Comparison of ENCODE assay signal across 10 mouse cellular contexts in the genomic region with DNA sequence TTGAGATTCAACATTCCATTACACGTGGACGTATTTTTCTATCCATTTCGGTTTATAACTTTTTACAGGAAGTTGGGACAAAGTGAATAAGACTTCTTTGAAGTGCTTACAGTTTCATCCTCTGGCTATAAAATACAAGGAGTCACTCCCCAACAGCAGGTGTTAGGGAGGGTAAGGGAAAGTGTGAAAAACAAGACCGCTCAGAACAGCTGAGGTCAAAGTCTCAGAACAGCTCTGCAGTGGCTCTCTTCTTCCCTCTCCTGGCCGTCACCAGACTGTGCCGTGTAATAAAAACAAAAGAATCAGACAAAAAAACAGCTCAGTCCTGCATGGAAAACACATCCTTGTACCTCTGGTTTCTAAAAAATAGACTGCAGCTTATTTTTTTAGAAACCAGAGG. TPM values are rescaled to one million over a fixed set of nuclear protein-coding genes. Genes with fewer than 3 reads are reported as not detected.
A peak's percentile ranks its signal among the peaks of the same experiment; 100 is the strongest.
DNase-seq lines count a peak whose midpoint lies in the region; ATAC-seq and TF ChIP-seq lines count a peak whose summit lies in the region.
"Had no signal": no experiment of that assay in that cellular context is flagged by ENCODE, and none has a peak within 500 bp of the region (broad histone marks: within the 10 kb centered on the region; RNA-seq: fewer than 3 reads in every experiment).

No protein-coding gene starts in this region.

- H3K4me1 ChIP-seq in heart, embryonic 16.5 days (ENCODE audit: control insufficient read depth, insufficient read depth, low read length) = peaks cover 17% of the 10 kb centered on the region
- no peaks in the 10 kb centered on the region for H3K4me1 ChIP-seq in CH12.LX (ENCODE audit: control insufficient read depth in 1 of 2, insufficient read depth in 2 of 2)
- H3K4me1 ChIP-seq: hindbrain, embryonic 13.5 days; neural tube, embryonic 13.5 days had no signal

- WGBS in heart, embryonic 16.5 days = 43% methylated on average over 6 of the region's 6 CpGs

- no peak for TF ChIP-seq EP300 in CH12.LX (IDR thresholded peaks at IDR 0.05; ENCODE audit: low read length)

- intact Hi-C loops in heart, postnatal 25 days (cut with DNase I) = loop anchor here (5.0 kb wide), 2 partner anchors 44 to 51 kb away; no protein-coding TSS in a partner anchor

- H3K9me3 ChIP-seq in heart, embryonic 16.5 days (replicated peaks; ENCODE audit: control insufficient read depth, low read length) = no peaks in the 10 kb centered on the region
- no peaks in the 10 kb centered on the region for H3K9me3 ChIP-seq in CH12.LX (replicated peaks; ENCODE audit: low read length)
- H3K9me3 ChIP-seq: hindbrain, embryonic 13.5 days; neural tube, embryonic 13.5 days had no signal

- in situ Hi-C loops in CH12.LX (cut with MboI; ENCODE audit: low pct_ligation_motif_present, low pct_unique_long_range_greater_than_20kb, low sequenced_read_pairs) = no loop called here

- DNase-seq in heart, postnatal 25 days (ENCODE audit: low spot score) = no peak
- no peak for DNase-seq in CH12.LX (ENCODE audit: extremely low read depth)
- peak; percentile 39 for DNase-seq in brain, embryonic 14.5 days (ENCODE audit: low read depth)
- peak; percentile 33 for DNase-seq in kidney, postnatal 10 days
- no peak for DNase-seq in adrenal gland, adult 8-10 months
- DNase-seq in urinary bladder, adult 18-20 months (ENCODE audit: low spot score in 2 of 2) = no peak
- no peak for DNase-seq in adrenal gland, postnatal 10 days

- no peaks in the 10 kb centered on the region for H3K27me3 ChIP-seq in heart, embryonic 16.5 days (ENCODE audit: control insufficient read depth, insufficient read depth, low read length)
- no peaks in the 10 kb centered on the region for H3K27me3 ChIP-seq in CH12.LX (replicated peaks)
- H3K27me3 ChIP-seq: hindbrain, embryonic 13.5 days; neural tube, embryonic 13.5 days had no signal

- H3K79me2 ChIP-seq in CH12.LX (replicated peaks; ENCODE audit: control insufficient read depth, extremely low read depth, insufficient read depth, poor library complexity, severe bottlenecking) = no peaks in the 10 kb centered on the region

- no peak overlapping the region for H3K9ac ChIP-seq in heart, embryonic 16.5 days (ENCODE audit: low read length)
- H3K9ac ChIP-seq in CH12.LX (ENCODE audit: insufficient read depth, low read depth) = no peak overlapping the region
- H3K9ac ChIP-seq: hindbrain, embryonic 13.5 days; neural tube, embryonic 13.5 days had no signal

- no peak overlapping the region for H3K4me3 ChIP-seq in heart, embryonic 16.5 days (ENCODE audit: low read length)
- H3K4me3 ChIP-seq in CH12.LX (replicated peaks in 1 of 3; ENCODE audit: low read depth in 2 of 3, low read length in 2 of 3, poor library complexity in 1 of 3) = no peak overlapping the region
- H3K4me3 ChIP-seq: hindbrain, embryonic 13.5 days; neural tube, embryonic 13.5 days had no signal

- peak; percentile 64 for TF ChIP-seq RAD21 in CH12.LX (IDR thresholded peaks at IDR 0.05; ENCODE audit: low read depth, low read length)

- TF ChIP-seq POLR2A in CH12.LX (IDR thresholded peaks at IDR 0.05; ENCODE audit: low read depth, low read length) = no peak
- no peak for TF ChIP-seq POLR2A in brain, embryonic 14.5 days (IDR thresholded peaks at IDR 0.05; ENCODE audit: borderline replicate concordance, extremely low read depth, insufficient read depth, insufficient read length, poor library complexity, severe bottlenecking)

- H3K4me2 ChIP-seq in heart, embryonic 16.5 days (ENCODE audit: low read depth, low read length) = no peak overlapping the region
- peak overlapping the region; percentile 50 for H3K4me2 ChIP-seq in CH12.LX (ENCODE audit: insufficient read depth, low read depth, poor library complexity, severe bottlenecking)
- H3K4me2 ChIP-seq: hindbrain, embryonic 13.5 days; neural tube, embryonic 13.5 days had no signal

- TF ChIP-seq CTCF in CH12.LX (conservative IDR thresholded peaks at IDR 0.05 in 1 of 2, IDR thresholded peaks at IDR 0.05 in 1 of 2; ENCODE audit: low read depth in 2 of 2, low read length in 2 of 2) = peak in 1 of 2 experiments; percentile 75; a peak in 2 of 4 replicates
- peak; percentile 52; the same call in 1 of the 2 replicates for TF ChIP-seq CTCF in brain, embryonic 14.5 days (IDR thresholded peaks at IDR 0.05; ENCODE audit: borderline replicate concordance, extremely low read depth, insufficient read depth, insufficient read length)

- no peak overlapping the region for H3K27ac ChIP-seq in heart, embryonic 16.5 days (ENCODE audit: low read length)
- no peak overlapping the region for H3K27ac ChIP-seq in CH12.LX (ENCODE audit: insufficient read depth, low read depth)
- H3K27ac ChIP-seq: hindbrain, embryonic 13.5 days; neural tube, embryonic 13.5 days had no signal

- dilution Hi-C loops in CH12.LX (cut with MboI; ENCODE audit: extremely low pct_ligation_motif_present, extremely low pct_unique_long_range_greater_than_20kb, low sequenced_read_pairs) = no loop called here

- H3K36me3 ChIP-seq in heart, embryonic 16.5 days (ENCODE audit: control insufficient read depth, insufficient read depth) = no peaks in the 10 kb centered on the region
- no peaks in the 10 kb centered on the region for H3K36me3 ChIP-seq in CH12.LX (replicated peaks in 1 of 2; ENCODE audit: control insufficient read depth in 1 of 2, insufficient read depth in 1 of 2, low read length in 1 of 2)
- H3K36me3 ChIP-seq: hindbrain, embryonic 13.5 days; neural tube, embryonic 13.5 days had no signal

- peak; percentile 63 for ATAC-seq in heart, embryonic 16.5 days (replicated peaks; ENCODE audit: extremely low read depth, insufficient read depth, low FRiP score)

TF ChIP-seq in CH12.LX, 34 proteins besides CTCF, POLR2A, EP300 and RAD21:
- peak; percentile 67 for TF ChIP-seq SMC3 (IDR thresholded peaks at IDR 0.05; ENCODE audit: low read depth, low read length)
- TF ChIP-seq IRF4 (IDR thresholded peaks at IDR 0.05; ENCODE audit: low read depth, low read length) = peak; percentile 32; the same call in 1 of the 2 replicates
- no peak for TF ChIP-seq JUN (IDR thresholded peaks at IDR 0.05; ENCODE audit: insufficient read depth, low read depth, low read length)
- peak; percentile 37; the same call in 1 of the 2 replicates for TF ChIP-seq SIN3A (IDR thresholded peaks at IDR 0.05; ENCODE audit: low read length)
- no peak for TF ChIP-seq USF1 (IDR thresholded peaks at IDR 0.05; ENCODE audit: low read depth, low read length)
- TF ChIP-seq MAX (IDR thresholded peaks at IDR 0.05; ENCODE audit: low read length) = 0 out of 2 replicates have a peak, but pooled peaks have one; percentile 12

RNA-seq across cellular contexts. Expression of a gene that starts 4.3 kb away (rescaled TPM):
- 333 and 565 TPM in 2 replicates for polyA plus RNA-seq in heart, embryonic 16.5 days (2015; fragmentation: Nextera tagmentation; extraction: Ambion mirVana)
- total RNA-seq in heart, postnatal 25 days (2021) = 10 to 100 TPM; 39.6 to 40.7 TPM
- total RNA-seq in CH12.LX (2012; rRNA removed) (not detected in 2 replicates), CH12.LX (2014; rRNA removed) (not detected in 2 replicates)
- not detected in 2 replicates for polyA plus RNA-seq in CH12.LX (2012; ENCODE audit: insufficient read length, low read depth)
- 1.3 and 1.4 TPM in 2 replicates for polyA plus RNA-seq in brain, embryonic 14.5 days (2012; rRNA removed)
- total RNA-seq in adrenal gland, adult 8-10 months (2022) = 10 to 100 TPM in 2 of 4 experiments, 1 to 10 TPM in 2; 4.7 to 20.3 (median 10.3) TPM
- total RNA-seq in adrenal gland, postnatal 10 days (2021) = 1,000 to 10,000 TPM in 1 of 2 experiments, 100 to 1,000 TPM in 1; 431 to 1,399 TPM

Comparison
In these comparisons a context has a peak if more than half of its experiments do, and no peak if none do; other contexts are left out.
1. RNA of a gene that starts 4.3 kb away (total RNA-seq): 431 to 1,399 TPM in adrenal gland, postnatal 10 days; 39.6 to 40.7 TPM in heart, postnatal 25 days, 4.7 to 20.3 TPM in adrenal gland, adult 8-10 months and not detected in CH12.LX; every median in the first group is over 10 times any median in the second.
2. DNase-seq: peak in brain, embryonic 14.5 days (single experiment) and kidney, postnatal 10 days (single experiment); none in heart, postnatal 25 days (single experiment), CH12.LX (single experiment), adrenal gland, adult 8-10 months (single experiment), urinary bladder, adult 18-20 months (0 of 2) and adrenal gland, postnatal 10 days (single experiment).